ENCODE assay signal across 8 mouse cellular contexts in the genomic region with DNA sequence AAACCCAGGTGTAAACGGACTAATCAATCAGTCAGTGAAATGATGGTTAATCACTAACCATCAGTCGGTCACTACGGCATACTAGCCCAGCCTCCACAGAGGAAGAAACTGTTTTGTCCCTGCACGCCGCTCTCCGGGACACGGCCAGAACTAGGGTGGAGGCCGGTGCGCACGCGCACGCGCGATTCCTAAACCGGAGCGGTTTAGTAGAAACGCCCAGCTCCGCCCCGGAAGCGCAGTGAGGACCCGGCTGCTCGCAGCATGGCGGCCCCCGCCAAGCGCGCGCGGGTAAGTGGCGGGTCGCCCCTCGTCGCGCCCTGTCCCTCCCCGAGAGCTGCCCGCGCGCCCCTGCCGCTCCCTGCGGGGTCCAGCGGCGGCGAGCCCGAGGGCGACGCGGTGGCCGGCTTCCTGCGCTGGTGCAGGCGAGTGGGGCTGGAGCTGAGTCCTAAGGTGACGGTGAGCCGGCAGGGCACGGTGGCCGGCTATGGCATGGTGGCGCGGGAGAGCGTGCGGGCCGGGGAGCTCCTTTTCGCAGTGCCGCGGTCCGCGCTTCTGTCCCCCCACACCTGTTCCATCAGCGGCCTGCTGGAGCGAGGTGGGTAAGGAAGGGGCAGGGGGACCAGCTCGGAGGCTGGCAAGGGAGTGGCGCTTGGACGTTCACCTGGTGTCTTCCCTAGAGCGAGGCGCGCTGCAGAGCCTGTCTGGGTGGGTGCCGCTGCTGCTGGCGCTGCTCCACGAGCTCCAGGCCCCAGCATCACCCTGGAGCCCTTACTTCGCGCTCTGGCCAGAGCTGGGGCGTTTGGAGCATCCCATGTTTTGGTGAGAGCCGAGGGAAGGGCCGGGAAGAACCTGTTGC. TPM values are rescaled to one million over a fixed set of nuclear protein-coding genes. Genes with fewer than 3 reads are reported as not detected.
DNase-seq lines count a peak whose midpoint lies in the region; ATAC-seq and TF ChIP-seq lines count a peak whose summit lies in the region.

A gene (plus strand): TSS at position 206 of the 856 bp plus-strand sequence.

- H3K4me1 ChIP-seq in bone marrow, adult 2 months (ENCODE audit: control insufficient read depth, insufficient read depth, low read length), result no peaks in the 10 kb centered on the region
- H3K4me1 ChIP-seq in embryonic facial prominence, embryonic 15.5 days, result peaks cover 18% of the 10 kb centered on the region
- peaks cover 28% of the 10 kb centered on the region for H3K4me1 ChIP-seq in liver, embryonic 11.5 days (replicated peaks; ENCODE audit: control insufficient read depth, insufficient read depth, low read length)

- peak within 1 kb of the TSS; percentile 68 for H3K9ac ChIP-seq in embryonic facial prominence, embryonic 15.5 days
- peak within 1 kb of the TSS; percentile 81 for H3K9ac ChIP-seq in liver, embryonic 11.5 days (ENCODE audit: low read depth, low read length)

- 1% methylated on average over 79 of the region's 79 CpGs for WGBS in bone marrow, adult 2 months
- 1% methylated on average over 75 of the region's 79 CpGs for WGBS in embryonic facial prominence, embryonic 15.5 days
- 1% methylated on average over 78 of the region's 79 CpGs for WGBS in liver, embryonic 11.5 days

- H3K36me3 ChIP-seq in C2C12 (ENCODE audit: control insufficient read depth, insufficient read depth), result peaks cover 43% of the 10 kb centered on the region
- peaks cover 36% of the 10 kb centered on the region for H3K36me3 ChIP-seq in embryonic facial prominence, embryonic 15.5 days
- H3K36me3 ChIP-seq in liver, embryonic 11.5 days (ENCODE audit: control insufficient read depth, insufficient read depth, low read length), result peaks cover 16% of the 10 kb centered on the region
- H3K36me3 ChIP-seq in myocyte (ENCODE audit: control insufficient read depth, insufficient read depth), result peaks cover 29% of the 10 kb centered on the region
- peaks cover 1% of the 10 kb centered on the region; the same call in 1 of the 2 replicates for H3K36me3 ChIP-seq in splenic B cell, adult 2 months (ENCODE audit: control insufficient read depth, insufficient read depth, low read length, poor library complexity, severe bottlenecking)

- peak; percentile 88 for ATAC-seq in embryonic facial prominence, embryonic 15.5 days (ENCODE audit: insufficient number of reproducible peaks, low FRiP score, low TSS enrichment, low read depth)
- ATAC-seq in liver, embryonic 11.5 days (replicated peaks; ENCODE audit: low FRiP score), result peak; percentile 89

- H3ac ChIP-seq in C2C12 (ENCODE audit: control insufficient read depth, insufficient read length, low read depth) (peak within 1 kb of the TSS; percentile 97), myocyte (ENCODE audit: control insufficient read depth, insufficient read length) (peak within 1 kb of the TSS; percentile 69)

- peak within 1 kb of the TSS; percentile 90 for H3K4me2 ChIP-seq in embryonic facial prominence, embryonic 15.5 days (replicated peaks)
- H3K4me2 ChIP-seq in liver, embryonic 11.5 days, result peak within 1 kb of the TSS; percentile 92
- H3K4me2 ChIP-seq in myocyte (ENCODE audit: low read depth), result peak within 1 kb of the TSS; percentile 92

- H3K27me3 ChIP-seq in C2C12 (ENCODE audit: control insufficient read depth, insufficient read depth, insufficient read length) (no peaks in the 10 kb centered on the region), myocyte (ENCODE audit: control insufficient read depth, insufficient read depth, insufficient read length) (no peaks in the 10 kb centered on the region)
- no peaks in the 10 kb centered on the region for H3K27me3 ChIP-seq in embryonic facial prominence, embryonic 15.5 days
- H3K27me3 ChIP-seq in liver, embryonic 11.5 days (replicated peaks; ENCODE audit: control insufficient read depth, insufficient read depth, low read length), result no peaks in the 10 kb centered on the region
- no peaks in the 10 kb centered on the region for H3K27me3 ChIP-seq in splenic B cell, adult 2 months (ENCODE audit: control insufficient read depth, insufficient read depth, low read length, poor library complexity, severe bottlenecking)

- no peaks in the 10 kb centered on the region for H3K79me3 ChIP-seq in C2C12 (ENCODE audit: low read depth)

- peak; percentile 54; the same call in 1 of the 2 replicates for TF ChIP-seq POLR2A in bone marrow, adult 2 months (IDR thresholded peaks at IDR 0.05; ENCODE audit: borderline replicate concordance, control insufficient read depth, low read depth, low read length)
- peak; percentile 84 for TF ChIP-seq POLR2A in myocyte (IDR thresholded peaks at IDR 0.05; ENCODE audit: insufficient read length, low read depth)

- peak; percentile 80 for DNase-seq in heart, adult 8-10 months (ENCODE audit: low spot score)
- peak; percentile 88 for DNase-seq in kidney, adult 9 months
- DNase-seq in liver, embryonic 11.5 days (ENCODE audit: low spot score), result peak; percentile 91
- peak; percentile 87 for DNase-seq in splenic B cell, adult 2 months (ENCODE audit: low read depth, low spot score)

- H3K4me3 ChIP-seq in C2C12 (ENCODE audit: insufficient read depth, poor library complexity, severe bottlenecking) (peak within 1 kb of the TSS; percentile 56), myocyte (peak within 1 kb of the TSS; percentile 39)
- peak within 1 kb of the TSS; percentile 60 for H3K4me3 ChIP-seq in bone marrow, adult 2 months (replicated peaks; ENCODE audit: control insufficient read depth, low read depth, low read length)
- peak within 1 kb of the TSS; percentile 86 for H3K4me3 ChIP-seq in embryonic facial prominence, embryonic 15.5 days (replicated peaks)
- peak within 1 kb of the TSS; percentile 84 for H3K4me3 ChIP-seq in liver, embryonic 11.5 days (ENCODE audit: low read depth, low read length)

- TF ChIP-seq CTCF in C2C12 (IDR thresholded peaks at IDR 0.05; ENCODE audit: control insufficient read depth, insufficient read depth, insufficient read length), result no peak
- TF ChIP-seq CTCF in bone marrow, adult 2 months (IDR thresholded peaks at IDR 0.05; ENCODE audit: control insufficient read depth, insufficient read depth, low read length), result no peak

- H3K27ac ChIP-seq in bone marrow, adult 2 months (ENCODE audit: control insufficient read depth, insufficient read depth, low read depth, low read length, poor library complexity), result peak within 1 kb of the TSS; percentile 3; the same call in 1 of the 2 replicates
- H3K27ac ChIP-seq in embryonic facial prominence, embryonic 15.5 days (replicated peaks), result peak within 1 kb of the TSS; percentile 72
- peak within 1 kb of the TSS; percentile 62 for H3K27ac ChIP-seq in liver, embryonic 11.5 days (ENCODE audit: low read depth, low read length)

- H3K9me3 ChIP-seq in embryonic facial prominence, embryonic 15.5 days (replicated peaks), result no peaks in the 10 kb centered on the region
- H3K9me3 ChIP-seq in liver, embryonic 11.5 days (ENCODE audit: control insufficient read depth, low read length), result no peaks in the 10 kb centered on the region

- H3K79me2 ChIP-seq in C2C12 (ENCODE audit: control insufficient read depth, insufficient read depth) (peaks cover 15% of the 10 kb centered on the region), myocyte (ENCODE audit: control insufficient read depth, insufficient read depth) (no peaks in the 10 kb centered on the region)

TF ChIP-seq in C2C12, 6 proteins besides CTCF, POLR2A, EP300 and RAD21:
- TF ChIP-seq MAX (IDR thresholded peaks at IDR 0.05) (peak; percentile 42), MYOD1 (IDR thresholded peaks at IDR 0.05; ENCODE audit: control insufficient read depth, insufficient read length, low read depth) (no peak), FOSL1 (IDR thresholded peaks at IDR 0.05; ENCODE audit: insufficient read depth, low read length, poor library complexity, severe bottlenecking) (no peak), USF1 (IDR thresholded peaks at IDR 0.05; ENCODE audit: low read depth) (no peak)

TF ChIP-seq in myocyte, 11 proteins besides CTCF, POLR2A, EP300 and RAD21:
- TF ChIP-seq USF1 (IDR thresholded peaks at IDR 0.05; ENCODE audit: low read depth), result no peak
- no peak for TF ChIP-seq REST (IDR thresholded peaks at IDR 0.05; ENCODE audit: insufficient read depth, insufficient read length)
- peak in 1 of 3 experiments; percentile 4 for TF ChIP-seq MYOD1 (IDR thresholded peaks at IDR 0.05; ENCODE audit: control insufficient read depth in 1 of 3, insufficient read length in 2 of 3, low read depth in 2 of 3)
- peak in 1 of 3 experiments; percentile 42 for TF ChIP-seq MYOG (IDR thresholded peaks at IDR 0.05; ENCODE audit: control insufficient read depth in 1 of 3, insufficient read depth in 1 of 3, insufficient read length in 2 of 3, low read depth in 2 of 3)
- TF ChIP-seq POLR2AphosphoS2 (IDR thresholded peaks at IDR 0.05; ENCODE audit: insufficient read length, low read depth), result peak; percentile 76
- TF ChIP-seq E2F4 (IDR thresholded peaks at IDR 0.05; ENCODE audit: insufficient read depth), result no peak
- TF ChIP-seq MAX (IDR thresholded peaks at IDR 0.05; ENCODE audit: low read depth), result no peak
- no peak for TF ChIP-seq TCF12 (IDR thresholded peaks at IDR 0.05; ENCODE audit: insufficient read depth, poor library complexity, severe bottlenecking)
- no peak for TF ChIP-seq TCF3 (IDR thresholded peaks at IDR 0.05; ENCODE audit: insufficient read length, low read depth)
- TF ChIP-seq CEBPB (IDR thresholded peaks at IDR 0.05; ENCODE audit: insufficient read depth, poor library complexity, severe bottlenecking), result no peak
- no peak for TF ChIP-seq SRF (IDR thresholded peaks at IDR 0.05; ENCODE audit: control insufficient read depth, insufficient read length, low read depth)

RNA-seq across cellular contexts. Expression of the gene that starts here (rescaled TPM):
- 12.6 TPM for polyA plus RNA-seq in C2C12 (2012; fragmentation: generic; extraction: Trizol)
- 13.0 and 34.7 TPM in 2 replicates for polyA plus RNA-seq in bone marrow, adult 2 months (2011; ENCODE audit: insufficient read depth, insufficient read length, low replicate concordance, missing spikeins)
- 18.0 and 22.5 TPM in 2 replicates for polyA plus RNA-seq in embryonic facial prominence, embryonic 15.5 days (2015; fragmentation: Nextera tagmentation; extraction: Ambion mirVana)
- total RNA-seq in heart, adult 8-10 months (2022), result 10 to 100 TPM; 12.6 to 15.3 (median 14.0) TPM
- polyA plus RNA-seq in liver, embryonic 11.5 days (2014; fragmentation: Nextera tagmentation; extraction: Ambion mirVana), result 34.1 and 36.0 TPM in 2 replicates
- polyA plus RNA-seq in myocyte (2012; fragmentation: generic; extraction: Trizol), result 13.9 TPM

Comparison
In these comparisons a context has a peak if more than half of its experiments do, and no peak if none do; other contexts are left out.
1. Peak in every context shown above with its lines: DNase-seq, ATAC-seq, H3K4me3 ChIP-seq and H3K27ac ChIP-seq.
2. H3K27ac ChIP-seq: peak in every context shown above with its lines; median percentile 72 in embryonic facial prominence, embryonic 15.5 days; 62 in liver, embryonic 11.5 days; 3 in bone marrow, adult 2 months.